In genomic region chr8:13644155-13644554, GRCm38 (mm10) we compare ENCODE assay signal across 8 mouse cellular contexts. TPM values are rescaled to one million over a fixed set of nuclear protein-coding genes. Genes with fewer than 3 reads are reported as not detected.
DNase-seq lines count a peak whose midpoint lies in the region; ATAC-seq and TF ChIP-seq lines count a peak whose summit lies in the region.

No protein-coding gene starts in this region.

- H3K27ac ChIP-seq in forebrain, embryonic 10.5 days, result peak overlapping the region; percentile 69
- H3K27ac ChIP-seq in forebrain, embryonic 11.5 days (ENCODE audit: low read depth, low read length), result no peak overlapping the region
- peak overlapping the region; percentile 26; the same call in 1 of the 2 replicates for H3K27ac ChIP-seq in forebrain, embryonic 16.5 days (ENCODE audit: low read length)
- H3K27ac ChIP-seq in hindbrain, embryonic 14.5 days, result peak overlapping the region; percentile 68
- peak overlapping the region; percentile 67 for H3K27ac ChIP-seq in lung, embryonic 14.5 days (ENCODE audit: low read depth)

- H3K4me3 ChIP-seq in forebrain, embryonic 10.5 days, result no peak overlapping the region
- no peak overlapping the region for H3K4me3 ChIP-seq in forebrain, embryonic 11.5 days (ENCODE audit: low read depth, low read length)
- H3K4me3 ChIP-seq in forebrain, embryonic 16.5 days (replicated peaks; ENCODE audit: low read length), result no peak overlapping the region
- H3K4me3 ChIP-seq in hindbrain, embryonic 14.5 days (replicated peaks; ENCODE audit: low read length), result no peak overlapping the region
- no peak overlapping the region for H3K4me3 ChIP-seq in lung, embryonic 14.5 days (ENCODE audit: low read depth, low read length)

- no peak overlapping the region for H3K4me2 ChIP-seq in forebrain, embryonic 11.5 days (ENCODE audit: low read depth, low read length, severe bottlenecking)
- H3K4me2 ChIP-seq in forebrain, embryonic 16.5 days (ENCODE audit: low read length), result no peak overlapping the region
- no peak overlapping the region for H3K4me2 ChIP-seq in hindbrain, embryonic 14.5 days (replicated peaks)
- H3K4me2 ChIP-seq in lung, embryonic 14.5 days, result no peak overlapping the region

- 20% methylated on average over 6 of the region's 6 CpGs for WGBS in forebrain, embryonic 10.5 days
- 18% methylated on average over 6 of the region's 6 CpGs for WGBS in forebrain, embryonic 11.5 days
- WGBS in forebrain, embryonic 16.5 days, result 12% methylated on average over 6 of the region's 6 CpGs
- 6% methylated on average over 6 of the region's 6 CpGs for WGBS in hindbrain, embryonic 14.5 days
- 5% methylated on average over 6 of the region's 6 CpGs for WGBS in lung, embryonic 14.5 days

- ATAC-seq in forebrain, embryonic 11.5 days (replicated peaks; ENCODE audit: low FRiP score), result no peak
- peak; percentile 32 for ATAC-seq in Patski
- ATAC-seq in forebrain, embryonic 16.5 days, result no peak
- ATAC-seq in hindbrain, embryonic 14.5 days (ENCODE audit: low FRiP score), result no peak
- ATAC-seq in lung, embryonic 14.5 days (ENCODE audit: insufficient read depth), result peak; percentile 23; the same call in 1 of the 2 replicates

- DNase-seq in forebrain, embryonic 10.5 days (ENCODE audit: extremely low spot score, low spot score), result no peak
- no peak for DNase-seq in forebrain, embryonic 11.5 days (ENCODE audit: low spot score)
- no peak for DNase-seq in Patski (ENCODE audit: low read depth, low spot score)
- DNase-seq in hindbrain, embryonic 14.5 days (ENCODE audit: low spot score), result peak; percentile 23
- peak; percentile 67 for DNase-seq in lung, embryonic 14.5 days
- DNase-seq in right cerebral cortex, postnatal 4 days, result peak; percentile 25
- DNase-seq in retina, embryonic 14.5 days (ENCODE audit: low spot score), result no peak

- no peaks in the 10 kb centered on the region for H3K9me3 ChIP-seq in forebrain, embryonic 10.5 days
- H3K9me3 ChIP-seq in forebrain, embryonic 11.5 days (ENCODE audit: control insufficient read depth, low read length), result no peaks in the 10 kb centered on the region
- no peaks in the 10 kb centered on the region for H3K9me3 ChIP-seq in forebrain, embryonic 16.5 days (ENCODE audit: control insufficient read depth, low read length)
- H3K9me3 ChIP-seq in hindbrain, embryonic 14.5 days (ENCODE audit: control insufficient read depth, low read length), result no peaks in the 10 kb centered on the region
- no peaks in the 10 kb centered on the region for H3K9me3 ChIP-seq in lung, embryonic 14.5 days (ENCODE audit: low read depth, low read length)

- CTCF ChIA-PET in Patski (lab: Charles Lee), result interaction anchor here (1.8 to 3.6 kb wide), 3 partner anchors 11 to 30 kb away, joined by 5 to 12 read pairs (median 9); no protein-coding TSS in a partner anchor

- no peaks in the 10 kb centered on the region for H3K36me3 ChIP-seq in forebrain, embryonic 10.5 days (replicated peaks)
- no peaks in the 10 kb centered on the region for H3K36me3 ChIP-seq in forebrain, embryonic 11.5 days (ENCODE audit: control insufficient read depth, insufficient read depth, low read length)
- no peaks in the 10 kb centered on the region for H3K36me3 ChIP-seq in forebrain, embryonic 16.5 days (ENCODE audit: control insufficient read depth, insufficient read depth)
- H3K36me3 ChIP-seq in hindbrain, embryonic 14.5 days (replicated peaks; ENCODE audit: control insufficient read depth, insufficient read depth), result no peaks in the 10 kb centered on the region
- no peaks in the 10 kb centered on the region for H3K36me3 ChIP-seq in lung, embryonic 14.5 days (ENCODE audit: insufficient read depth)

- POLR2A ChIA-PET in Patski (lab: Charles Lee), result interaction anchor here (1.1 kb wide), 2 partner anchors 10 to 29 kb away, joined by 3 read pairs; no protein-coding TSS in a partner anchor

- TF ChIP-seq CTCF in Patski (IDR thresholded peaks at IDR 0.05), result no peak
- no peak for TF ChIP-seq CTCF in lung, embryonic 14.5 days (IDR thresholded peaks at IDR 0.05; ENCODE audit: low read depth)

- H3K9ac ChIP-seq in forebrain, embryonic 11.5 days (ENCODE audit: low read length), result no peak overlapping the region
- H3K9ac ChIP-seq in forebrain, embryonic 16.5 days (replicated peaks; ENCODE audit: low read depth, low read length), result 0 out of 2 replicates have a peak overlapping the region, but pooled peaks have one; percentile 33
- H3K9ac ChIP-seq in hindbrain, embryonic 14.5 days, result peak overlapping the region; percentile 26; the same call in 1 of the 2 replicates
- no peak overlapping the region for H3K9ac ChIP-seq in lung, embryonic 14.5 days

- no peaks in the 10 kb centered on the region for H3K27me3 ChIP-seq in forebrain, embryonic 10.5 days (ENCODE audit: poor library complexity, severe bottlenecking)
- no peaks in the 10 kb centered on the region for H3K27me3 ChIP-seq in forebrain, embryonic 11.5 days (ENCODE audit: control insufficient read depth, insufficient read depth, low read length)
- H3K27me3 ChIP-seq in Patski, result no peaks in the 10 kb centered on the region
- H3K27me3 ChIP-seq in forebrain, embryonic 16.5 days (replicated peaks; ENCODE audit: control insufficient read depth, insufficient read depth, low read length), result no peaks in the 10 kb centered on the region
- no peaks in the 10 kb centered on the region for H3K27me3 ChIP-seq in hindbrain, embryonic 14.5 days (ENCODE audit: control insufficient read depth, insufficient read depth, low read length)
- H3K27me3 ChIP-seq in lung, embryonic 14.5 days (ENCODE audit: insufficient read depth, low read length), result no peaks in the 10 kb centered on the region

- in situ Hi-C loops in Patski (cut with MboI; ENCODE audit: low pct_unique_long_range_greater_than_20kb), result no loop called here

- H3K4me1 ChIP-seq in forebrain, embryonic 10.5 days, result peaks cover 43% of the 10 kb centered on the region
- peaks cover 11% of the 10 kb centered on the region for H3K4me1 ChIP-seq in forebrain, embryonic 11.5 days (replicated peaks; ENCODE audit: control insufficient read depth, insufficient read depth, low read length)
- peaks cover 43% of the 10 kb centered on the region for H3K4me1 ChIP-seq in forebrain, embryonic 16.5 days (replicated peaks; ENCODE audit: control insufficient read depth, insufficient read depth, low read length)
- H3K4me1 ChIP-seq in hindbrain, embryonic 14.5 days (replicated peaks; ENCODE audit: control insufficient read depth, insufficient read depth, low read length), result peaks cover 43% of the 10 kb centered on the region
- H3K4me1 ChIP-seq in lung, embryonic 14.5 days (ENCODE audit: insufficient read depth), result peaks cover 21% of the 10 kb centered on the region

RNA-seq across cellular contexts. Expression of gene Rasa3, which starts 33.2 kb away (rescaled TPM):
- polyA plus RNA-seq in forebrain, embryonic 10.5 days (2016; fragmentation: Nextera tagmentation; extraction: Ambion mirVana), result 24.8 and 27.2 TPM in 2 replicates
- 28.0 and 28.6 TPM in 2 replicates for polyA plus RNA-seq in forebrain, embryonic 11.5 days (2014; fragmentation: Nextera tagmentation; extraction: Ambion mirVana)
- 28.1 TPM for polyA plus RNA-seq in Patski (2021)
- polyA plus RNA-seq in forebrain, embryonic 16.5 days (2015; fragmentation: Nextera tagmentation; extraction: Ambion mirVana), result 26.8 and 27.1 TPM in 2 replicates
- polyA plus RNA-seq in hindbrain, embryonic 14.5 days (2014; fragmentation: Nextera tagmentation; extraction: Ambion mirVana), result 32.6 and 37.3 TPM in 2 replicates
- polyA plus RNA-seq in lung, embryonic 14.5 days (2014; fragmentation: Nextera tagmentation; extraction: Ambion mirVana), result 41.7 and 48.1 TPM in 2 replicates

Comparison
In these comparisons a context has a peak if more than half of its experiments do, and no peak if none do; other contexts are left out.
1. H3K9ac ChIP-seq: peak in forebrain, embryonic 16.5 days (single experiment) and hindbrain, embryonic 14.5 days (single experiment); none in forebrain, embryonic 11.5 days (single experiment) and lung, embryonic 14.5 days (single experiment).
2. DNase-seq: peak in hindbrain, embryonic 14.5 days (single experiment), lung, embryonic 14.5 days (single experiment) and right cerebral cortex, postnatal 4 days (single experiment); none in forebrain, embryonic 10.5 days (single experiment), forebrain, embryonic 11.5 days (single experiment), Patski (single experiment) and retina, embryonic 14.5 days (single experiment).
3. ATAC-seq: peak in Patski (single experiment) and lung, embryonic 14.5 days (single experiment); none in forebrain, embryonic 11.5 days (single experiment), forebrain, embryonic 16.5 days (single experiment) and hindbrain, embryonic 14.5 days (single experiment).